In genomic region chr5:31295606-31296141, GRCm38 (mm10) we compare ENCODE assay signal across 8 mouse cellular contexts. TPM values are rescaled to one million over a fixed set of nuclear protein-coding genes. Genes with fewer than 3 reads are reported as not detected.
DNase-seq lines count a peak whose midpoint lies in the region; ATAC-seq and TF ChIP-seq lines count a peak whose summit lies in the region.

TSS of gene Fndc4 (minus strand) at chr5:31296080.

- DNase-seq in gastrocnemius, postnatal 10 days = peak; percentile 45
- no peak for DNase-seq in gastrocnemius, adult 8-10 months (ENCODE audit: low spot score in 2 of 2)
- DNase-seq in brain, embryonic 14.5 days (ENCODE audit: low read depth) = peak; percentile 86
- peak; percentile 79 for DNase-seq in left cerebral cortex, postnatal 4 days
- peak; percentile 73 for DNase-seq in yolk sac, embryonic 10.5 days (ENCODE audit: low spot score)

- no peaks in the 10 kb centered on the region; the same call in 1 of the 2 replicates for H3K27me3 ChIP-seq in forebrain, embryonic 12.5 days
- H3K27me3 ChIP-seq in hindbrain, embryonic 16.5 days (replicated peaks; ENCODE audit: control insufficient read depth, insufficient read depth, low read length) = no peaks in the 10 kb centered on the region
- H3K27me3 ChIP-seq in midbrain, embryonic 16.5 days (ENCODE audit: control insufficient read depth, insufficient read depth, low read depth, low read length) = no peaks in the 10 kb centered on the region

- peak within 1 kb of the TSS; percentile 77 for H3K27ac ChIP-seq in forebrain, embryonic 12.5 days
- peak within 1 kb of the TSS; percentile 87 for H3K27ac ChIP-seq in hindbrain, embryonic 16.5 days (ENCODE audit: low read depth, low read length)
- peak within 1 kb of the TSS; percentile 87 for H3K27ac ChIP-seq in midbrain, embryonic 16.5 days (ENCODE audit: low read length)

- intact Hi-C loops in left cerebral cortex, postnatal 4 days (cut with DNase I) = loop anchor here (5.0 kb wide), 1 partner anchor 157 kb away; the partner anchor contains the start of gene Zfp512

- H3K4me3 ChIP-seq in forebrain, embryonic 12.5 days (replicated peaks) = peak within 1 kb of the TSS; percentile 92
- peak within 1 kb of the TSS; percentile 88 for H3K4me3 ChIP-seq in hindbrain, embryonic 16.5 days (ENCODE audit: low read length)
- H3K4me3 ChIP-seq in midbrain, embryonic 16.5 days (ENCODE audit: low read depth, low read length) = peak within 1 kb of the TSS; percentile 89

- H3K4me1 ChIP-seq in forebrain, embryonic 12.5 days = peaks cover 26% of the 10 kb centered on the region
- peaks cover 16% of the 10 kb centered on the region for H3K4me1 ChIP-seq in hindbrain, embryonic 16.5 days (ENCODE audit: control insufficient read depth, insufficient read depth, low read depth, low read length)
- peaks cover 22% of the 10 kb centered on the region for H3K4me1 ChIP-seq in midbrain, embryonic 16.5 days (ENCODE audit: control insufficient read depth, insufficient read depth, low read length)

- ATAC-seq in forebrain, embryonic 12.5 days (ENCODE audit: low FRiP score) = peak; percentile 85
- ATAC-seq in hindbrain, embryonic 16.5 days = peak; percentile 82
- peak; percentile 84 for ATAC-seq in midbrain, embryonic 16.5 days

- under 1% methylated on average over 39 of the region's 46 CpGs for WGBS in forebrain, embryonic 12.5 days
- 0% methylated on average over 46 of the region's 46 CpGs for WGBS in hindbrain, embryonic 16.5 days
- WGBS in midbrain, embryonic 16.5 days = 0% methylated on average over 37 of the region's 46 CpGs

- peak within 1 kb of the TSS; percentile 97 for H3K4me2 ChIP-seq in forebrain, embryonic 12.5 days
- peak within 1 kb of the TSS; percentile 84 for H3K4me2 ChIP-seq in hindbrain, embryonic 16.5 days (ENCODE audit: low read length)
- H3K4me2 ChIP-seq in midbrain, embryonic 16.5 days (ENCODE audit: low read length) = peak within 1 kb of the TSS; percentile 93

- H3K36me3 ChIP-seq in forebrain, embryonic 12.5 days (replicated peaks) = peaks cover 11% of the 10 kb centered on the region
- peaks cover 7% of the 10 kb centered on the region; the same call in 1 of the 2 replicates for H3K36me3 ChIP-seq in hindbrain, embryonic 16.5 days (ENCODE audit: control insufficient read depth, insufficient read depth, low read length)
- H3K36me3 ChIP-seq in midbrain, embryonic 16.5 days (ENCODE audit: control insufficient read depth, insufficient read depth, low read length) = no peaks in the 10 kb centered on the region

- TF ChIP-seq POLR2A in brain, embryonic 14.5 days (IDR thresholded peaks at IDR 0.05; ENCODE audit: borderline replicate concordance, extremely low read depth, insufficient read depth, insufficient read length, poor library complexity, severe bottlenecking) = peak; percentile 91

- H3K9ac ChIP-seq in forebrain, embryonic 12.5 days = peak within 1 kb of the TSS; percentile 99
- H3K9ac ChIP-seq in hindbrain, embryonic 16.5 days (ENCODE audit: low read depth, low read length) = peak within 1 kb of the TSS; percentile 99
- peak within 1 kb of the TSS; percentile 96 for H3K9ac ChIP-seq in midbrain, embryonic 16.5 days (ENCODE audit: low read depth, low read length)

- no peak for TF ChIP-seq CTCF in brain, embryonic 14.5 days (IDR thresholded peaks at IDR 0.05; ENCODE audit: borderline replicate concordance, extremely low read depth, insufficient read depth, insufficient read length)

- H3K9me3 ChIP-seq in forebrain, embryonic 12.5 days = no peaks in the 10 kb centered on the region
- H3K9me3 ChIP-seq in hindbrain, embryonic 16.5 days (ENCODE audit: control insufficient read depth, low read length) = no peaks in the 10 kb centered on the region
- H3K9me3 ChIP-seq in midbrain, embryonic 16.5 days (replicated peaks; ENCODE audit: control insufficient read depth, low read length, poor library complexity, severe bottlenecking) = no peaks in the 10 kb centered on the region

RNA-seq across cellular contexts. Expression of gene Fndc4, which starts in this region (rescaled TPM):
- 1 to 10 TPM; 8.8 to 10.0 TPM for total RNA-seq in gastrocnemius, postnatal 10 days (2021)
- total RNA-seq in gastrocnemius, adult 8-10 months (2022) = 1 to 10 TPM; 1.1 to 2.0 (median 1.2) TPM
- 149 and 214 TPM in 2 replicates for polyA plus RNA-seq in brain, embryonic 14.5 days (2012; rRNA removed)
- 62.2 and 66.3 TPM in 2 replicates for polyA plus RNA-seq in forebrain, embryonic 12.5 days (2016; fragmentation: Nextera tagmentation; extraction: Ambion mirVana)
- polyA plus RNA-seq in hindbrain, embryonic 16.5 days (2015; fragmentation: Nextera tagmentation; extraction: Ambion mirVana) = 102 and 105 TPM in 2 replicates
- 100 to 1,000 TPM; 170 to 172 TPM for total RNA-seq in left cerebral cortex, postnatal 4 days (2021)
- 96.2 and 97.6 TPM in 2 replicates for polyA plus RNA-seq in midbrain, embryonic 16.5 days (2015; fragmentation: Nextera tagmentation; extraction: Ambion mirVana)

Comparison
In these comparisons a context has a peak if more than half of its experiments do, and no peak if none do; other contexts are left out.
1. RNA of gene Fndc4 (total RNA-seq): 170 to 172 TPM in left cerebral cortex, postnatal 4 days; 8.8 to 10.0 TPM in gastrocnemius, postnatal 10 days and 1.1 to 2.0 TPM in gastrocnemius, adult 8-10 months; every median in the first group is over 10 times any median in the second.
2. DNase-seq: peak in gastrocnemius, postnatal 10 days (single experiment), brain, embryonic 14.5 days (single experiment), left cerebral cortex, postnatal 4 days (single experiment) and yolk sac, embryonic 10.5 days (single experiment); none in gastrocnemius, adult 8-10 months (0 of 2).
3. Peak in every context shown above with its lines, with median percentiles within 50 percentile points of each other: ATAC-seq, H3K27ac ChIP-seq, H3K4me2 ChIP-seq, H3K4me3 ChIP-seq and H3K9ac ChIP-seq.